Mouse (Mus musculus): ENCODE measurements around the gene Plcb2. TPM values are rescaled to one million over a fixed set of nuclear protein-coding genes. Genes with fewer than 3 reads are reported as not detected.

Gene Plcb2
- polyA plus RNA-seq, 1 experiment from 2014 or later: 0.69 TPM

DNA sequence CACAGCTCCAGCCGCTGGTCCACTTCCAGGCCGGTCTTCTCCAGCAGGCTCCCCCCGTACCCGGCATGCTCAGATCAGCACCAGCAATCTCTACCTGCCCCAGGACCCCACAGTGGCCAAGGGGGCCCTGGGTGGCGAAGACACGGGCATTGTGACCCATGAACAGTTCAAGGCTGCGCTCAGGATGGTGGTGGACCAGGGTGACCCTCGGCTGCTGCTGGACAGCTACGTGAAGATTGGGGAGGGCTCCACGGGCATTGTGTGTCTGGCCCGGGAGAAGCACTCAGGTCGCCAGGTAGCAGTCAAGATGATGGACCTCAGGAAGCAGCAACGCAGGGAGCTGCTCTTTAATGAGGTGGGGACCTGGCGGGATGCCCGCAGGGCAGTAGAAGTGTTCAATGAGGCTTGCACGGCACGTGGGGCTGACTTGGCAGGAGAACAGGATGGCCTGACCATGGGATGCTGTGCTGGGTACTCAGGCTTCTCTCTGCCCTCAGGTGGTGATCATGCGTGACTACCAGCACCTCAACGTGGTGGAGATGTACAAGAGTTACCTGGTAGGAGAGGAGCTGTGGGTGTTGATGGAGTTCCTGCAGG is 34.8 kb downstream of the Plcb2 start:
- no peak overlapping the region for H3K4me2 ChIP-seq (replicated peaks)
- H3K9ac ChIP-seq (replicated peaks): no peak overlapping the region
- H3K4me3 ChIP-seq: no peak overlapping the region
- no peak overlapping the region for H3K27ac ChIP-seq (replicated peaks)
- peaks cover 2% of the 10 kb centered on the region; the same call in 1 of the 2 replicates for H3K4me1 ChIP-seq
- 0 out of 2 replicates have a peak, but pooled peaks cover 5% of the 10 kb centered on the region for H3K27me3 ChIP-seq
- no peaks in the 10 kb centered on the region for H3K9me3 ChIP-seq
- H3K36me3 ChIP-seq: no peaks in the 10 kb centered on the region
- no peak for ATAC-seq (replicated peaks)
- WGBS: 71% methylated on average over 19 of the region's 19 CpGs

- Histone ChIP-seq H3K36me3 (no peaks in the 10 kb centered on the region), H3K4me2 (replicated peaks) (no peak overlapping the region), H3K9ac (replicated peaks) (no peak overlapping the region), H3K4me3 (no peak overlapping the region), H3K4me1 (no peaks in the 10 kb centered on the region), H3K9me3 (no peaks in the 10 kb centered on the region), H3K27me3 (no peaks in the 10 kb centered on the region), H3K27ac (replicated peaks) (no peak overlapping the region)
- no peak for ATAC-seq (replicated peaks)
- WGBS: 73% methylated on average over 10 of the region's 10 CpGs
These were observed 38.4 kb downstream of the Plcb2 start for GRCm38 (mm10) chr2:118689875-118690274.

- WGBS: 80% methylated on average over 3 of the region's 3 CpGs
- no peaks in the 10 kb centered on the region for H3K9me3 ChIP-seq
- no peak overlapping the region for H3K9ac ChIP-seq (replicated peaks)
- H3K36me3 ChIP-seq: no peaks in the 10 kb centered on the region
- H3K4me1 ChIP-seq: 0 out of 2 replicates have a peak, but pooled peaks cover under 1% of the 10 kb centered on the region
- no peak for ATAC-seq (replicated peaks)
- no peak overlapping the region for H3K27ac ChIP-seq (replicated peaks)
- H3K4me3 ChIP-seq: no peak overlapping the region
- H3K4me2 ChIP-seq (replicated peaks): no peak overlapping the region
- no peaks in the 10 kb centered on the region for H3K27me3 ChIP-seq
These were observed 40.4 kb downstream of the Plcb2 start for GRCm38 (mm10) chr2:118687791-118688190.

GRCm38 (mm10) chr2:118686693-118687092 is 41.5 kb downstream of the Plcb2 start:
- Histone ChIP-seq H3K4me3 (no peak overlapping the region), H3K4me2 (replicated peaks) (no peak overlapping the region), H3K27ac (replicated peaks) (no peak overlapping the region), H3K27me3 (no peaks in the 10 kb centered on the region), H3K36me3 (no peaks in the 10 kb centered on the region), H3K9me3 (no peaks in the 10 kb centered on the region), H3K4me1 (0 out of 2 replicates have a peak, but pooled peaks cover 4% of the 10 kb centered on the region), H3K9ac (replicated peaks) (no peak overlapping the region)
- 84% methylated on average over 8 of the region's 8 CpGs for WGBS
- no peak for ATAC-seq (replicated peaks)

DNA sequence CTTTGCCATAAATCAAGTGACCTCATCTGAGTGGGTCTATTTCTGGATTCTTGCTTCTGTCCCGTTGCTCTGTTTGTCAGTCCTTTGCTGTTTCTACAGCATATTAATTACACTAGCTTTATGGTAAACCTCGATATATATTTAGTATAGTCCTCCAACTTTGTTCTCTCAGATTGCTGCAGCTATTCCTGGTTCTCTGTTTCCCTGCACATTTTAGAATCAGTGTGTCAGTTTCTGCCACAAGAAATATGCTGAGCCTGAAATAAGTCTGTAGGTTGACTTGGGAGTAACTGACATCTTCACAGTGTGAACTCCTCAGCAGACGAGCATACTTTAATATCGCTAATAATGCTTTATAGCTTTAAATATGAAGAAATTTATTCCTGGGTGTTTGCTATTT is 43.1 kb downstream of the Plcb2 start:
- 0 out of 2 replicates have a peak, but pooled peaks cover 4% of the 10 kb centered on the region for H3K4me1 ChIP-seq
- H3K9me3 ChIP-seq: no peaks in the 10 kb centered on the region
- ATAC-seq (replicated peaks): no peak
- H3K4me3 ChIP-seq: no peak overlapping the region
- H3K27me3 ChIP-seq: no peaks in the 10 kb centered on the region
- 88% methylated on average over 4 of the region's 4 CpGs for WGBS
- no peaks in the 10 kb centered on the region for H3K36me3 ChIP-seq
- no peak overlapping the region for H3K9ac ChIP-seq (replicated peaks)
- no peak overlapping the region for H3K27ac ChIP-seq (replicated peaks)
- no peak overlapping the region for H3K4me2 ChIP-seq (replicated peaks)

DNA sequence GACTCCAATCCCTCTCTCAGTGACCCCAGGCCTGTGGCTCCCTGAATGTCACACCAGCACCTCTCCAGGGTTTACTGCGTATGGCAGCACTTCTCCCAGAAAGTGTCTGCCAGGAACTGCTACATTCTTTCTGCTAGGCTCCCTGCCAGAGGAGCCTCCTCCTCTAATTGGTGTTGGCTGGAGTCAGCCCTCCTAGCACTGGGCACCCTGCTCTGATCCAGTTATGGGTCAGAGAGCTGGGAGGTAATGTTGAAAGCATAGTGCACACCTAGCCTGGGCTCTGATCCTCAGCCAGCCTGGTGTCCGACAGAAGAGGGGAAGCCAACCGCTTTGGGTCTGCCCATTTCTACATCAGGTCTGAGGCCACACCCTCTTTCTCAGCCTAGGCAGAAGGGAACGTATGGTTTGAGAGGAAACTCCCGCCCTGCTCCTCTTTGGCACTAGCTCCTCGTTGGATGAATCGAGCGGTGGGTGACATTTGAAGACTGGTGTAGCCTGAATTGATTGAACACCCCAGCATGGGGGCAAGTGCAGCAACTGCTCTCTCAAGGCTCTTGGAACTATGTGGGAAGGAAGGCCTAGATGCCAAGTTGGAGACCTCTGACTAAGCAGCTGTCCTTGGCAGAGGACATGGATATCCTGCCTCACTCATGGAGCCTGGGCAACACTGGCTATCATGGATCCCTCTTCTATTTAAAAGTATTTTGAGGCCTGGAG is 45.5 kb downstream of the Plcb2 start:
- ATAC-seq (replicated peaks): peak; percentile 35; the same call in 1 of the 2 replicates
- Histone ChIP-seq H3K36me3 (no peaks in the 10 kb centered on the region), H3K9me3 (no peaks in the 10 kb centered on the region), H3K4me1 (peaks cover 4% of the 10 kb centered on the region; the same call in 1 of the 2 replicates), H3K4me3 (no peak overlapping the region), H3K9ac (replicated peaks) (no peak overlapping the region), H3K4me2 (replicated peaks) (no peak overlapping the region), H3K27me3 (peaks cover 19% of the 10 kb centered on the region; the same call in 1 of the 2 replicates), H3K27ac (replicated peaks) (no peak overlapping the region)
- WGBS: 49% methylated on average over 8 of the region's 8 CpGs

GRCm38 (mm10) chr2:118680926-118681325 is 47.3 kb downstream of the Plcb2 start:
- Histone ChIP-seq H3K36me3 (no peaks in the 10 kb centered on the region), H3K4me2 (replicated peaks) (no peak overlapping the region), H3K27ac (replicated peaks) (no peak overlapping the region), H3K9ac (replicated peaks) (no peak overlapping the region), H3K4me3 (no peak overlapping the region), H3K4me1 (peaks cover 18% of the 10 kb centered on the region), H3K27me3 (peaks cover 32% of the 10 kb centered on the region; the same call in 1 of the 2 replicates), H3K9me3 (no peaks in the 10 kb centered on the region)
- ATAC-seq (replicated peaks): no peak
- WGBS: 91% methylated on average over 6 of the region's 6 CpGs

GRCm38 (mm10) chr2:118679577-118679976 is 48.7 kb downstream of the Plcb2 start:
- Histone ChIP-seq H3K4me1 (peaks cover 18% of the 10 kb centered on the region), H3K36me3 (no peaks in the 10 kb centered on the region), H3K9me3 (no peaks in the 10 kb centered on the region), H3K9ac (replicated peaks) (no peak overlapping the region), H3K27ac (replicated peaks) (no peak overlapping the region), H3K27me3 (peaks cover 42% of the 10 kb centered on the region; the same call in 1 of the 2 replicates), H3K4me3 (no peak overlapping the region), H3K4me2 (replicated peaks) (no peak overlapping the region)
- ATAC-seq (replicated peaks): no peak
- 85% methylated on average over 3 of the region's 3 CpGs for WGBS

DNA sequence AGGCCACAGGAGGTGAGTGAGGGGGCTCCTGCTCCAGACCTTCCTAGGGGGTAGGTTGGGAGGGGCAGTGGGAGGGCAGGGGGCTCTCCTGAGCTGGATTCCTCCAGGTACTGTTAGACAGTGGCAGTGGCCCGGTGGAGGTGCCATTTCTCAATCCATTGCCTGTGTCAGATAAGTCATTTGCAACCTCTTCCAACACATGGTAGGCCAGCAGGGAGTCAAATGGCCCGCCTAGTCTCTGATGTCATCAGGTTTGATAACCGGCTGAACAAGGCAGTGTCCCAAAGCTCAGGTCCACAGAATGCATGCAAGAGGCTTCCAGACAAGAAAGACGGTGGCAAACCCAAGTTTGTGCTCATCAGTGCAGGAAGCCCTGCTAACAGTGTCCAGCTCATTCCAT is 50.4 kb downstream of the Plcb2 start:
- H3K4me2 ChIP-seq (replicated peaks): peak overlapping the region; percentile 95
- WGBS: 23% methylated on average over 4 of the region's 4 CpGs
- no peaks in the 10 kb centered on the region for H3K36me3 ChIP-seq
- H3K4me3 ChIP-seq: peak overlapping the region; percentile 54
- no peak for ATAC-seq (replicated peaks)
- H3K27ac ChIP-seq (replicated peaks): no peak overlapping the region
- peaks cover 18% of the 10 kb centered on the region for H3K4me1 ChIP-seq
- peak overlapping the region; percentile 46; the same call in 1 of the 2 replicates for H3K9ac ChIP-seq (replicated peaks)
- H3K27me3 ChIP-seq: peaks cover 42% of the 10 kb centered on the region; the same call in 1 of the 2 replicates
- H3K9me3 ChIP-seq: no peaks in the 10 kb centered on the region

DNA sequence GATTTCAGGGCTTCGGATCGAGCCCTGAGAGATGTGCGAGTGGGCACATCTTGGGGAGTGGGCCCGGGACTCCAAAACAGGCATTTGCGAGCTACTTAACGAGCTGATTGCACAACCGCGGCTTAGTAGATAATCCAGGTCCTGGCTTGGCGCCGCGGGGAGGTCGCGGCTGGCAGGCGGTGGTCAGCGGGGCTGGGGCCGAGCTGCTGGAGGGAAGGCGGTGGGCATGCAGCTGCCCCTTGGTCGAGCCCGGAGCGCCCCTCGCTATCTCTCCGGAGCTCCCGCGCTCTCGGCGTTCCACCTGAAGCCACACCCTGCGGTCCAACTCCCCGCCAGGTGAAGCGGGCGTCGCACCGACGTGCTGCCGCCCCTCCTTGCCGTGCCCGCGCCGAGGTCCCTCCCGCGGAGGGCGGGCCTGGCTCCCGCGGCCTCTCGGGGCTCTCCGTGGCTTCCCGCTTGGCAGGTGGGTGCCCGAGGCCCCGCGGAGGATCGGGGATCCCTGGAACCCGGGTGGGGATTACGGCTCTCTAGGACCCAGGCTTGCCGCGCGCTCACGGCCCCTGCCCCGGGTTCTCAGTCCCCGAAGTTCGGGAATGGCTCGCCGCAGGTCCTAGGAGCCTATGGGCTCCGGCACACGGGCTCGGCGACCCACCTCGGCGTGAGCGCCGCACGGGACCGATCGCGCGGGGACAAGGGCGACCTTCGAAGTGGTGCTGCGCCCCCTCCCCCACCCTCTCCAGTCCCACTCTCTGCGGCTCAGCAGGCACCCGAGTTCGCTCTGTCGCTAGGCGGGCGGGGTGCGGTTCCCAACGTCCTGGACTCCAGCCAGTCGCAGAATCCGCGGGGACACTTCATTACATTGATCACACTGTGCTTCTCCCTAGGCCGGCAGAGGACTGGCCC is 51.1 kb downstream of the Plcb2 start:
- Histone ChIP-seq H3K27me3 (peaks cover 42% of the 10 kb centered on the region; the same call in 1 of the 2 replicates), H3K36me3 (no peaks in the 10 kb centered on the region), H3K4me3 (peak overlapping the region; percentile 54), H3K27ac (replicated peaks) (no peak overlapping the region), H3K9me3 (no peaks in the 10 kb centered on the region), H3K9ac (replicated peaks) (peak overlapping the region; percentile 46), H3K4me2 (replicated peaks) (peak overlapping the region; percentile 95), H3K4me1 (peaks cover 14% of the 10 kb centered on the region)
- peak; percentile 49; the same call in 1 of the 2 replicates for ATAC-seq (replicated peaks)
- WGBS: under 1% methylated on average over 89 of the region's 89 CpGs

- Histone ChIP-seq H3K27me3 (peaks cover 41% of the 10 kb centered on the region; the same call in 1 of the 2 replicates), H3K4me1 (peaks cover 14% of the 10 kb centered on the region), H3K9ac (replicated peaks) (no peak overlapping the region), H3K36me3 (no peaks in the 10 kb centered on the region), H3K4me3 (no peak overlapping the region), H3K4me2 (replicated peaks) (no peak overlapping the region), H3K27ac (replicated peaks) (no peak overlapping the region), H3K9me3 (no peaks in the 10 kb centered on the region)
- WGBS: 27% methylated on average over 7 of the region's 7 CpGs
- ATAC-seq (replicated peaks): no peak
These were observed 53.7 kb downstream of the Plcb2 start for GRCm38 (mm10) chr2:118674500-118674899.
